Mouse (Mus musculus) liver, embryonic 15.5 days (tissue): ENCODE data around the gene Trappc3. TPM values are rescaled to one million over a fixed set of nuclear protein-coding genes. Genes with fewer than 3 reads are reported as not detected.

Source experiments
- ATAC-seq: fragments of 200-750 bp; cut with Nextera tagmentation; 2 replicates; pipeline ENCODE4 v1.8.0; 2017; ENCODE audit warnings: moderate number of reproducible peaks, mild to moderate bottlenecking, moderate library complexity; ENCODE audit not compliant: insufficient read depth
- H3K27ac ChIP-seq: fragments of 300-500 bp; sonication (generic); replicated peaks from 2 replicates; pipeline ENCODE4 v1.5.1; 2015; ENCODE audit warnings: mild to moderate bottlenecking, inconsistent platforms
- H3K27me3 ChIP-seq: fragments of 300-500 bp; sonication (generic); 2 replicates; pipeline ENCODE4 v1.6.1; 2015; ENCODE audit warnings: mild to moderate bottlenecking, inconsistent platforms
- H3K36me3 ChIP-seq: fragments of 300-500 bp; sonication (generic); replicated peaks from 2 replicates; pipeline ENCODE4 v1.6.1; 2015; ENCODE audit warnings: moderate library complexity, mild to moderate bottlenecking, inconsistent platforms
- H3K4me1 ChIP-seq: fragments of 300-500 bp; sonication (generic); replicated peaks from 2 replicates; pipeline ENCODE4 v1.6.1; 2015; ENCODE audit warnings: inconsistent platforms
- H3K4me2 ChIP-seq: fragments of 300-500 bp; sonication (generic); 2 replicates; pipeline ENCODE4 v1.6.1; 2015; ENCODE audit warnings: moderate library complexity, mild to moderate bottlenecking, inconsistent platforms
- H3K4me3 ChIP-seq: fragments of 300-500 bp; sonication (generic); replicated peaks from 2 replicates; pipeline ENCODE4 v1.5.1; 2015; ENCODE audit warnings: mild to moderate bottlenecking, inconsistent platforms
- H3K9ac ChIP-seq: fragments of 300-500 bp; sonication (generic); 2 replicates; pipeline ENCODE4 v1.6.1; 2015; ENCODE audit warnings: moderate library complexity, mild to moderate bottlenecking, inconsistent platforms
- H3K9me3 ChIP-seq: fragments of 300-500 bp; sonication (generic); replicated peaks from 2 replicates; pipeline ENCODE4 v1.6.1; 2016; ENCODE audit warnings: inconsistent platforms
- WGBS: fragments of 180-500 bp; shearing (Covaris S2); methylation state at CpG from one replicate; pipeline ENCODE4 v1.1.7; 2015; ENCODE audit warnings: mixed read lengths; ENCODE audit not compliant: insufficient replicate concordance; 5-methylcytosine and 5-hydroxymethylcytosine counted together
- polyA plus RNA-seq: library from polyadenylated mRNA; unstranded; fragments of >200 nt; fragmentation: Nextera tagmentation; extraction: Ambion mirVana; gene quantifications from 2 replicates; pipeline ENCODE4 v1.2.1, GENCODE M21; 2015

Gene Trappc3
- polyA plus RNA-seq, 1 experiment from 2014 or later: 32.6 TPM

DNA sequence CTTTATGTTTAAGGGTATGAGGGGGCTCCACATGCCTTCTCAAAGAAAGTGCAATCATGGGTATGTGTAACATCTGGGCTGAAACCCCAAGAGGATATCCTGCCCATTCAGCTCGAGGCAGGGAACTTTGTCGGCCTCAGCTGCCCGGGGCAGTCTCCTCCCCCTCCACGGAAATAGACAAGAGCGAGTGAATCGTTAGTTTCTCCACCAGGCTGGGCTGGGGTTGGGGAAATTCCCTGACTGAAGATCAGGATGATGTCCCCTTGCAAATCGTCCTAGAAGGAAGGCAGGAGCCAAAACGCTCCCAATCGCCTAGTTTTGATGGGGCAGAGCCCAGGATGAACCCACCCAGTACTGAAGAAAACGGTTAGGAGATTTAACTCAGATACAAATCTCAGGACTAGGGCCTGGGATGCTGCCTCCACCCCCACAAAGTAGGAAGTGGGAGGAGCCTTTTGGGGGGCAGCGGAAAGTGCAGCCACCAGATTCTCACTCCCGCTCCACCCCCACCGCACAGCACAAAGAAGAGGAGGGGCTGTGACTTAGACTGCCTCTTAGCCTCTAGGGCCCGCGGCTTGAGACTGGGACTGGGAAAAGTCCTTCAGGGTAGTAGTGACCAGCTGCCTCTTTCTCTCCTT is 2.5 kb upstream of the Trappc3 start:
- no peaks in the 10 kb centered on the region for H3K36me3 ChIP-seq
- H3K9ac ChIP-seq: no peak overlapping the region
- WGBS: under 1% methylated on average over 15 of the region's 15 CpGs
- peak overlapping the region; percentile 12 for H3K4me3 ChIP-seq
- H3K27me3 ChIP-seq: peaks cover 56% of the 10 kb centered on the region
- H3K9me3 ChIP-seq: no peaks in the 10 kb centered on the region
- peak overlapping the region; percentile 85 for H3K27ac ChIP-seq
- H3K4me1 ChIP-seq: peaks cover 79% of the 10 kb centered on the region
- H3K4me2 ChIP-seq: peak overlapping the region; percentile 88
- ATAC-seq: no peak

DNA sequence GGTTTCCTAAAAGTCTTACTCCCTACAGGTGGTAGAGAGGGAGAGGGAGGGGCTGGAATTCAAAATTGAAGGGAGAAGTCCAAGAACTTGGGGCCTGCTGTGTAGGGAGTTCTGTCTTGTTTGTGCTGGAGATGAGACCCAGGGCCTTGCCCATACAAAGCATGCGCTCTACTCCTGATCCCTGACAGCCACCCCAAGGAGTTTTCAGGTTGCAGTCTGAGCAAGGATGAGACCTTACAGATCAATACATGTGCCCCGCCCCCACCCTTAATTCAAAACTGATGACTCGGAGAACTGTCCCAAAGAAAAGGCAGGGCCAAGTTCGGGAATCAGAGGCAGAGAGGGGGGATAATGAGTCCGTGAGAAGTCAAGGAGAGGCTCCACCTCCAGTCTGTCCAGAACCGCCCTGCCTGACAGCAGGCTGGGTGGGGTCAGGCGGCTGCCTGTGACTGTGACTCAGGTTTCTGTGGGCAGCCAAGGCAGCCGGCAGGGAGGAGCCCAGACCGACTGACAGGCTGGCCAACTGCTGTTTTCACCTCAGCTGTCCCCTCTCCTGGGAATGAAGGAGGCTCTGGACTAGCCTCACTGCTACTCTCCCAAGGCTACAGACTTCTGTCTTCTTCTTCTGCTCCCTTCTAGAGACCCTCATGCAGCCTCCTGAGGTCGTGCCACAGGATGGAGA is 1.5 kb upstream of the Trappc3 start:
- Histone ChIP-seq H3K9ac (peak overlapping the region; percentile 44), H3K36me3 (no peaks in the 10 kb centered on the region), H3K27me3 (peaks cover 46% of the 10 kb centered on the region), H3K4me3 (peak overlapping the region; percentile 34), H3K27ac (peak overlapping the region; percentile 85), H3K4me1 (peaks cover 69% of the 10 kb centered on the region), H3K4me2 (peak overlapping the region; percentile 88), H3K9me3 (no peaks in the 10 kb centered on the region)
- WGBS: 6% methylated on average over 10 of the region's 10 CpGs
- ATAC-seq: peak; percentile 71

DNA sequence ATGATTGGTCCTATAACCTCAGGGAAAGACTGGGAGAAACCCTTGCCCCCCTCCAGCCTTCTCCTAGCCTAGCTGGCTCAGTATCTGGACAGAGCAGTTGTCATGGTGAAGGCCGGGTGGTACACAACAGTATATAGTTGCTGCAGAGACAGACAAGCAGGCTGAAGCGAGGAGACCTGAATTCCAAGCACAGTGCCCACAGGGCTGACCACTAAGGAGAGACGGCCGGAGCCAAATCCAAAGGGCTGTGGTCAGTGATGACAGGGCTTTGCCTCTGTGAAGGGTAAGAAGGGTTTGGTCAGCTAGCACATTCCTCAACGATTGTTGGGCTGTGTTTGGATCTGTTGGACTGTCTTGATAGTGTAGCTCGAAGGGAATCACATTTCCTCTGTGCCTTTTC is 859 bp upstream of the Trappc3 start:
- Histone ChIP-seq H3K9ac (peak overlapping the region; percentile 44), H3K27me3 (peaks cover 41% of the 10 kb centered on the region), H3K36me3 (no peaks in the 10 kb centered on the region), H3K9me3 (no peaks in the 10 kb centered on the region), H3K4me1 (peaks cover 64% of the 10 kb centered on the region), H3K4me3 (peak overlapping the region; percentile 34; the same call in 1 of the 2 replicates), H3K4me2 (peak overlapping the region; percentile 88), H3K27ac (peak overlapping the region; percentile 85)
- 53% methylated on average over 6 of the region's 6 CpGs for WGBS
- no peak for ATAC-seq

DNA sequence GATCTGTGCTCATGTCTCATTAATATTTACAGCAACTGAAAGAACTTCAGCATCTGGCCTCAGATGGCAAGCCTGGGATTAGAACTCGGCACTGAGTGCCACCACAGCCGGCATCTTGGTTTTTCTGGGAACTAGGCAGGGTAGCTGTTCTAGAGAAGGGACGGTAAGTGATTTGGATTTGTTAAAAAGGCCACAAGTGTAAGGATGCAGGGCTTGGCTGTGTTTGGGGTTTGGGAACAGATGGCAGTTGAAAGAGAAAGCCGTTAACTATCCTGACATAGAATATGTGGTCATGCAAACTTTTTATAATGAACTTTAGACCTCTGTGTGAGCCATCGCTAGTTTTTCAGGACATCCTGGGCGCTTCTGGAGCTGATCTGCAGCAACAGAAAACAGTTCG is 450 bp upstream of the Trappc3 start:
- Histone ChIP-seq H3K4me3 (peak overlapping the region; percentile 80), H3K27me3 (peaks cover 37% of the 10 kb centered on the region), H3K4me1 (peaks cover 60% of the 10 kb centered on the region), H3K27ac (peak overlapping the region; percentile 85; the same call in 1 of the 2 replicates), H3K4me2 (peak overlapping the region; percentile 88), H3K36me3 (no peaks in the 10 kb centered on the region), H3K9ac (peak overlapping the region; percentile 19; the same call in 1 of the 2 replicates), H3K9me3 (no peaks in the 10 kb centered on the region)
- WGBS: 46% methylated on average over 7 of the region's 7 CpGs
- ATAC-seq: no peak

DNA sequence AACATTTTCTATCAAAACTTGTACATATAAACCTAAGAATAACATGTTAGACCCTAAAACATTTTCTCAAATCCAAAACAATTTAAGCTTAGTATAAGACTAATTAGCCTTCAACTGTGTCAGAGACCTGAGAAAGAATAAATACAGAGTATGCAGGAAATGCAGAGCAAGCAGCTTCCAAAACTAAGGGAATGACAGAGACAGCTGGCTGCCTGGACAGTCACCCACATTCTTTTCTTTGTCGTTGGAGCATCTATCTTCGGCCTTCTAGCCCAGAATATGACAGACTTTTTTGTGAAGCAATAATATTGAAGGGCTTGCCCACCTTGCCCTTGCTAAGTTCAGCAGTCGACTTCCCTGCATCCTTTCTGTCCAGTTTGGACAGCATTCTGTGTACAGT is 7.2 kb downstream of the Trappc3 start:
- Histone ChIP-seq H3K27me3 (no peaks in the 10 kb centered on the region), H3K9me3 (no peaks in the 10 kb centered on the region), H3K4me3 (no peak overlapping the region), H3K4me2 (no peak overlapping the region), H3K9ac (no peak overlapping the region), H3K36me3 (peaks cover 8% of the 10 kb centered on the region; the same call in 1 of the 2 replicates), H3K4me1 (no peaks in the 10 kb centered on the region), H3K27ac (no peak overlapping the region)
- WGBS: 61% methylated on average over 3 of the region's 3 CpGs
- no peak for ATAC-seq

DNA sequence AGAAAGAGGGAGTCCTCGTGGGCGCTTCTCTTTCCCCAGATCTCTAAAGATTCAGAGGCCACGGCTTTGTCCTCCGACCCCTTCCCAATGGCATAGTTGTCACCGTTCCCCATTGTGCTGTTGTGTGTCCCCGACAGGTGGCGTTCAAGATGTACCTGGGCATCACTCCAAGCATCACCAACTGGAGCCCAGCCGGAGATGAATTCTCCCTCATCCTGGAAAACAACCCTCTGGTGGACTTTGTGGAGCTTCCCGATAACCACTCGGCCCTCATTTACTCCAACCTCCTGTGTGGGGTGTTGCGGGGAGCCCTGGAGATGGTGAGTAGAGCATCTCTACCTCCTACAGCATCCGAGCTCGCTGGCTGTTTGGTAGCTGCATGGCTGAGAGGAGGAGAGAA is 11.6 kb downstream of the Trappc3 start:
- Histone ChIP-seq H3K9ac (no peak overlapping the region), H3K4me3 (no peak overlapping the region), H3K4me1 (0 out of 2 replicates have a peak, but pooled peaks cover 3% of the 10 kb centered on the region), H3K4me2 (no peak overlapping the region), H3K27ac (no peak overlapping the region), H3K36me3 (peaks cover 5% of the 10 kb centered on the region; the same call in 1 of the 2 replicates), H3K9me3 (no peaks in the 10 kb centered on the region), H3K27me3 (no peaks in the 10 kb centered on the region)
- ATAC-seq: no peak
- WGBS: 80% methylated on average over 13 of the region's 13 CpGs

DNA sequence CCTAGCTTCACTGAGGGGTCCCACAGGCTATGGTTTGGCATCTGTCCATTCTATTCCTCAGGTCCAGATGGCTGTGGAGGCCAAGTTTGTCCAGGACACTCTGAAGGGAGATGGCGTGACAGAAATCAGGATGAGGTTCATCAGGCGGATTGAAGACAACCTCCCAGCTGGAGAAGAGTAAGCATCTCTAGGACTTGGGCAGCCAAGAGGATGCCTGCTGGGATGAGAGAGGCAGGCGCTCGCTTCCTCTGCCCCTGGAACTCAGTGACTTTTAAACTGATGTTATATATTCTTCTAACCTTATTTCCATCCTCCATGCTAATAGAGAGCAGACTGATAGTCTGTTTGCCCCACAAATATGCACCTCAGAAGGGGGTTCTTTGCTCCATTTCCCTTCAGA is 13.0 kb downstream of the Trappc3 start:
- Histone ChIP-seq H3K9ac (no peak overlapping the region), H3K4me3 (no peak overlapping the region), H3K4me2 (no peak overlapping the region), H3K27ac (no peak overlapping the region), H3K9me3 (no peaks in the 10 kb centered on the region), H3K36me3 (peaks cover 5% of the 10 kb centered on the region; the same call in 1 of the 2 replicates), H3K27me3 (no peaks in the 10 kb centered on the region), H3K4me1 (0 out of 2 replicates have a peak, but pooled peaks cover 3% of the 10 kb centered on the region)
- WGBS: 76% methylated on average over 4 of the region's 4 CpGs
- no peak for ATAC-seq

DNA sequence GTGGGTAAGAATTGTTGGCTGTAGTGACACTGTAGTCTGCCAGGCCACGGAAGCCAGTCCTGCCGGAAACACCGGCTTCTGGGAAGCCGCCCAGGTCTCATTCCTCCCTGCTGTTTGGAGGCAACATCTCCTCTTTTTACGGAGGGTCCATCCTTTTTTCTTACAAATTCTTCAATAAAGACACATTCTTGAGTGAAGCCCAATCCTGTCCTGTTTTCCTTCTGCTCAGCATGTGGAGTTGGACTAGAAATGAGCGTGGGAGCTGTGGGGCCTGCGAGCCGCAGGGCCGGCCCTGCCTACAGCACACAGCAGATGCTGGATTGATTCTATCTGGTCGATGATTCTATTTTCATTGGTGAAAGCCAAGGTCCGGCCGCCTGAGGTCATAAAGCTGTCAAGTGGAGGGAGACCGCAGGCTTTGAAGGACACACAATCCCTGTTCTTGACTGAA is 13.6 kb downstream of the Trappc3 start:
- 82% methylated on average over 13 of the region's 13 CpGs for WGBS
- H3K4me2 ChIP-seq: no peak overlapping the region
- no peak overlapping the region for H3K27ac ChIP-seq
- no peak overlapping the region for H3K9ac ChIP-seq
- ATAC-seq: no peak
- no peak overlapping the region for H3K4me3 ChIP-seq
- H3K9me3 ChIP-seq: no peaks in the 10 kb centered on the region
- 0 out of 2 replicates have a peak, but pooled peaks cover 3% of the 10 kb centered on the region for H3K4me1 ChIP-seq
- H3K36me3 ChIP-seq: peaks cover 5% of the 10 kb centered on the region; the same call in 1 of the 2 replicates
- no peaks in the 10 kb centered on the region for H3K27me3 ChIP-seq

DNA sequence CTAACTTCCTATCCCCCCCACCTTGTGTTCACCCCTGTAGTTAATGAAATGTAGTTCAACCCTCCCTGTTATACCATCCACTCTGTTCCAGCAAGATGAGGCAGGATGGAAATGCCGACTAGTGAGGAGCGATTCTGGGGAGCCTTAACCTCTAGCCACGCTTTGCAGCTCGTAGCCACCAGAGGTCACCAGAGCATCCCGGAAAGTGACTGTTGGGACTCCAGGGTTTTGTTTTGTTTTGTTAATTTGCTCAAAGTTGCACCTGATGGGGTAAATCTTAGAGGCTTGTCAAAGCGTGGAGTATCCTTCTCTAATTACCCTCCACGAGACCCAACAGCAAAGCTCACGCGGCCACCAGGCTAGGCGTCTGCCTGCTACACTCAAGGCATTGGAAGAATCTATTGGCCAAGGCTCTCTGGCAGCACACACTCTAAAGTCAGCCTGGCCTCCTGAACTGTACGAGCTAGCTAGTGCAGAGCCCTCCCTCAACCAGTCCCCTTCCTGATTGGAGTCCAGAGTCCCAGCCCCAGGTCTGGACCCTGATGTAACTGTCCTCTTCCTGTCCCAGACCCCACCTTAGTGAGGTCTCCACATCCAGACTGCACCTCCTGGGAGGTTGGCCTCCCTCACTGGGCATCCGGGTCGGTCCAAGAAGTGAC is 15.9 kb downstream of the Trappc3 start:
- no peak overlapping the region for H3K27ac ChIP-seq
- peak overlapping the region; percentile 36; the same call in 1 of the 2 replicates for H3K4me2 ChIP-seq
- ATAC-seq: 0 out of 2 replicates have a peak, but pooled peaks have one; percentile 34

DNA sequence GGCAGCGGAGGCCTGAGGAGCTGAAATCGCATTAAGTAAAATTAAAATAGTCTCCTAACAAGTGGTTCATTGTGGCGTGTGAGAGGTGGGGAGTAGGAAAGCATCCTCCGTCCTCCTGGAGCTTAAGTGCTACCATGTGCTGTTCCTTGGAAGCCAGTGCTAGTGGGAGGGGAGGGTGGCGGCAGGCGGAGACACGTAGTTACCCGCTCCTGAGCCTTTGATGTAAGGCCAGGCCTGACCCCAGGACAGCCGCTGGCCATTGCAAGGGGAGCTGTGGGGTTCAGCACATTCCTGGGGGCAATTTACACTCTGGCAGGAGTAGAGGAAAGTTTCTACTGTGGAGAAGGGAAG is 16.4 kb downstream of the Trappc3 start:
- 0 out of 2 replicates have a peak, but pooled peaks cover 3% of the 10 kb centered on the region for H3K4me1 ChIP-seq
- H3K36me3 ChIP-seq: peaks cover 5% of the 10 kb centered on the region; the same call in 1 of the 2 replicates
- no peak for ATAC-seq
- 56% methylated on average over 9 of the region's 9 CpGs for WGBS
- no peak overlapping the region for H3K4me2 ChIP-seq
- H3K9me3 ChIP-seq: no peaks in the 10 kb centered on the region
- H3K27me3 ChIP-seq: peaks cover 12% of the 10 kb centered on the region
- no peak overlapping the region for H3K4me3 ChIP-seq
- no peak overlapping the region for H3K9ac ChIP-seq
- no peak overlapping the region for H3K27ac ChIP-seq

More for the DNA sequence above, 15.9 kb downstream of the Trappc3 start:
- Histone ChIP-seq H3K27me3 (peaks cover 7% of the 10 kb centered on the region), H3K4me3 (no peak overlapping the region), H3K9me3 (no peaks in the 10 kb centered on the region), H3K9ac (no peak overlapping the region), H3K4me1 (0 out of 2 replicates have a peak, but pooled peaks cover 3% of the 10 kb centered on the region), H3K36me3 (peaks cover 5% of the 10 kb centered on the region; the same call in 1 of the 2 replicates)
- 14% methylated on average over 13 of the region's 13 CpGs for WGBS

DNA sequence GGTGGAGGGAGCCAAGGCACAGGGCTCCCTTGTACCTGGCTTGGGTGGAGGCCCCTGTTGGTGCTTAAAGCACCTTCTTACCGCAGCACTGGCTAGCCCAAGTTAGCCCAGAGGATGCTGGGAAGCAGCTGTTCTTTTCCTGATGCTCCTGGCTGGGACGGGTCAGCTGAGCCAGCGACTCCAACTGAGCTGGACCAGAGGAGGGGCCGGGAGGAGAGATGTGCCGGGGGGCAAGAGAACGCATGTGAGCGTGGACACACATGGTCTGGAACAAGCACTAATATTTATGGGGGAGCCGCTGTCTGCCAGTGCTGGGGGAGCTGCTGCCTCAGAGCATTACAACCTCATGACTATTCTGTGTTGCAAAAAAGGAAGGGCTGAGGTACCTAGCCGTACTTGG is 16.8 kb downstream of the Trappc3 start:
- Histone ChIP-seq H3K36me3 (peaks cover 2% of the 10 kb centered on the region; the same call in 1 of the 2 replicates), H3K4me3 (no peak overlapping the region), H3K4me1 (0 out of 2 replicates have a peak, but pooled peaks cover 3% of the 10 kb centered on the region), H3K27me3 (peaks cover 16% of the 10 kb centered on the region), H3K9ac (no peak overlapping the region), H3K4me2 (no peak overlapping the region), H3K27ac (no peak overlapping the region), H3K9me3 (no peaks in the 10 kb centered on the region)
- 69% methylated on average over 9 of the region's 9 CpGs for WGBS
- ATAC-seq: no peak
